Mouse (Mus musculus): ENCODE data around the gene Gm49395.

GRCm38 (mm10) chr13:115005342-115005741 is 96.4 kb downstream of the Gm49395 start:
- no peak for TF ChIP-seq CTCF (IDR thresholded peaks at IDR 0.05; ENCODE audit: borderline replicate concordance, insufficient read depth, low read length)
- no peak for TF ChIP-seq POLR2A (IDR thresholded peaks at IDR 0.05; ENCODE audit: low read depth, low read length)

All from embryonic fibroblast, embryonic 13.5 days (primary cell).